Mouse (Mus musculus) embryonic facial prominence, embryonic 11.5 days (tissue): ENCODE results near the gene D2hgdh. TPM values are rescaled to one million over a fixed set of nuclear protein-coding genes. Genes with fewer than 3 reads are reported as not detected.
"Not testable (repeated sequence)": the region's sequence is repeated elsewhere in the genome, so short reads cannot be mapped to it uniquely, and the experiment has no call there.

ENCODE experiments used
- ATAC-seq: fragments of 200-750 bp; cut with Nextera tagmentation; replicated peaks from 2 replicates; pipeline ENCODE4 v1.8.0; 2017; ENCODE audit warnings: low read depth; ENCODE audit not compliant: insufficient number of reproducible peaks, low FRiP score, low TSS enrichment
- DNase-seq: peaks from one replicate; pipeline ENCODE4 v3.0.0-alpha.2; 2015; ENCODE audit warnings: low spot score
- H3K27ac ChIP-seq: fragments of 300-500 bp; sonication (generic); replicated peaks from 2 replicates; pipeline ENCODE4 v1.5.1; 2014; ENCODE audit warnings: mild to moderate bottlenecking, low read depth, low read length, control low read depth
- H3K27me3 ChIP-seq: fragments of 300-500 bp; sonication (generic); 2 replicates; pipeline ENCODE4 v1.6.1; 2014; ENCODE audit warnings: mild to moderate bottlenecking, low read length, moderate library complexity, mixed read lengths; ENCODE audit not compliant: control insufficient read depth, insufficient read depth
- H3K36me3 ChIP-seq: fragments of 300-500 bp; sonication (generic); replicated peaks from 2 replicates; pipeline ENCODE4 v1.6.1; 2014; ENCODE audit warnings: low read depth, mild to moderate bottlenecking, low read length, moderate library complexity, mixed read lengths; ENCODE audit not compliant: control insufficient read depth, insufficient read depth
- H3K4me1 ChIP-seq: fragments of 300-500 bp; sonication (generic); 2 replicates; pipeline ENCODE4 v1.6.1; 2014; ENCODE audit warnings: low read length, mixed read lengths; ENCODE audit not compliant: control insufficient read depth, insufficient read depth
- H3K4me2 ChIP-seq: fragments of 300-500 bp; sonication (generic); 2 replicates; pipeline ENCODE4 v1.6.1; 2014; ENCODE audit warnings: low read depth, mild to moderate bottlenecking, control low read depth, low read length, moderate library complexity
- H3K4me3 ChIP-seq: fragments of 300-500 bp; sonication (generic); 2 replicates; pipeline ENCODE4 v1.5.1; 2014; ENCODE audit warnings: low read depth, low read length, control low read depth
- H3K9ac ChIP-seq: fragments of 300-500 bp; sonication (generic); replicated peaks from 2 replicates; pipeline ENCODE4 v1.6.1; 2014; ENCODE audit warnings: mild to moderate bottlenecking, control low read depth, low read length
- H3K9me3 ChIP-seq: fragments of 300-500 bp; sonication (generic); replicated peaks from 2 replicates; pipeline ENCODE4 v1.6.1; 2016; ENCODE audit warnings: mild to moderate bottlenecking, low read length, inconsistent platforms, mixed read lengths; ENCODE audit not compliant: control insufficient read depth
- WGBS: fragments of 180-500 bp; shearing (Covaris S2); extraction: QIAGEN DNeasy Blood & Tissue Kit; methylation state at CpG from one replicate; pipeline ENCODE4 v1.1.7; 2014; 5-methylcytosine and 5-hydroxymethylcytosine counted together
- polyA plus RNA-seq: library from polyadenylated mRNA; unstranded; fragments of >200 nt; fragmentation: Nextera tagmentation; extraction: Ambion mirVana; gene quantifications from 2 replicates; pipeline ENCODE4 v1.2.1, GENCODE M21; 2014

Gene D2hgdh
- polyA plus RNA-seq, 1 experiment from 2014 or later, result 8.4 TPM

DNA sequence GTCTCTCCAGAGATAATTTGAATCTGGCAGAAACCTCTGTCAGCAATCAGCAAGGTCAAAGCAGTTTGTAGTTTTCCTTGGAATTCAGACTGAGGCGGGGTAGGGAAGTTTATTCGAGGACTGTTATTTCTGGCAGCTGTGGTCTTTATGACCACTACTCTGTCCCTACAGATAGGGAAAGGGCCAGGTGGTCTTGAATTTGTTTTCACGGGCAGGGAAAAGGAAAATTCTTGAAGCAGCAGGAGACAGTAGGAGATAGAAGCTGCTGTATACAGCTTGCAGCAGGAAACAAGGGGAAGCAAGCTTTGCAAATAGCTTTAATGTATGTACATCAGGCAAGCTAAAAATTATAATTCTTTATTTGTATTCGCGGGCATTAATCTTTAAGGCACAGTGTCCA, 76.6 kb downstream of the D2hgdh start:
- not testable (repeated sequence) for H3K9ac ChIP-seq, H3K36me3 ChIP-seq, H3K27me3 ChIP-seq, ATAC-seq, H3K27ac ChIP-seq, H3K9me3 ChIP-seq, H3K4me3 ChIP-seq, H3K4me1 ChIP-seq, DNase-seq, H3K4me2 ChIP-seq
- WGBS, result 45% methylated on average over 3 of the region's 5 CpGs

Other genes starting within 250 kb of the D2hgdh start
- 170 and 201 TPM in 2 replicates for gene Stk25, start 166.2 kb upstream of the D2hgdh start, polyA plus RNA-seq
- 24.6 and 25.6 TPM in 2 replicates for gene Bok, start 139.2 kb upstream of the D2hgdh start, polyA plus RNA-seq
- 104 and 109 TPM in 2 replicates for gene Atg4b, start 73.4 kb upstream of the D2hgdh start, polyA plus RNA-seq
- gene Thap4, start 70.0 kb upstream of the D2hgdh start, polyA plus RNA-seq, result 45.3 and 45.5 TPM in 2 replicates
- gene Dtymk, start 23.0 kb upstream of the D2hgdh start, polyA plus RNA-seq, result 247 and 272 TPM in 2 replicates
- gene Ing5, start 20.9 kb upstream of the D2hgdh start, polyA plus RNA-seq, result 18.1 and 20.6 TPM in 2 replicates
- gene Gal3st2, start 36.4 kb downstream of the D2hgdh start, polyA plus RNA-seq, result not detected in 2 replicates
- not detected in 2 replicates for gene Gal3st2b, start 93.4 kb downstream of the D2hgdh start, polyA plus RNA-seq
- gene Gal3st2c, start 165.6 kb downstream of the D2hgdh start, polyA plus RNA-seq, result not detected in 2 replicates
- gene Neu4, start 195.5 kb downstream of the D2hgdh start, polyA plus RNA-seq, result not detected in 2 replicates
- gene Pdcd1, start 227.6 kb downstream of the D2hgdh start, polyA plus RNA-seq, result not detected in 2 replicates